Mouse (Mus musculus): ENCODE results near the gene Stxbp6. TPM values are rescaled to one million over a fixed set of nuclear protein-coding genes. Genes with fewer than 3 reads are reported as not detected.

The Stxbp6 gene
- polyA plus RNA-seq, 1 experiment from 2014 or later: 29.1 TPM

- Histone ChIP-seq H3K36me3 (ENCODE audit: insufficient read depth, low read length) (no peaks in the 10 kb centered on the region), H3K27me3 (ENCODE audit: insufficient read depth, low read length) (no peaks in the 10 kb centered on the region), H3K4me3 (ENCODE audit: low read length) (no peak overlapping the region), H3K4me1 (ENCODE audit: insufficient read depth, low read length) (peaks cover 16% of the 10 kb centered on the region), H3K27ac (ENCODE audit: low read length) (no peak overlapping the region), H3K9me3 (ENCODE audit: low read length) (no peaks in the 10 kb centered on the region), H3K4me2 (replicated peaks; ENCODE audit: low read depth, low read length) (no peak overlapping the region), H3K9ac (replicated peaks; ENCODE audit: low read length) (no peak overlapping the region)
- ATAC-seq (ENCODE audit: low FRiP score, low TSS enrichment): no peak
These were observed 63.5 kb downstream of the Stxbp6 start for GRCm38 (mm10) chr12:45011006-45011405.

- no peak overlapping the region for H3K4me2 ChIP-seq (replicated peaks; ENCODE audit: low read depth, low read length)
- H3K4me1 ChIP-seq (ENCODE audit: insufficient read depth, low read length): peaks cover 16% of the 10 kb centered on the region
- H3K4me3 ChIP-seq (ENCODE audit: low read length): no peak overlapping the region
- H3K27ac ChIP-seq (ENCODE audit: low read length): no peak overlapping the region
- ATAC-seq (ENCODE audit: low FRiP score, low TSS enrichment): no peak
- no peaks in the 10 kb centered on the region for H3K9me3 ChIP-seq (ENCODE audit: low read length)
- 93% methylated on average over 2 of the region's 2 CpGs for WGBS
- H3K36me3 ChIP-seq (ENCODE audit: insufficient read depth, low read length): no peaks in the 10 kb centered on the region
- no peak overlapping the region for H3K9ac ChIP-seq (replicated peaks; ENCODE audit: low read length)
- no peaks in the 10 kb centered on the region for H3K27me3 ChIP-seq (ENCODE audit: insufficient read depth, low read length)
These were observed 64.4 kb downstream of the Stxbp6 start for GRCm38 (mm10) chr12:45009984-45010611.

GRCm38 (mm10) chr12:45006569-45006968 lies 67.9 kb downstream of the Stxbp6 start:
- Histone ChIP-seq H3K4me1 (ENCODE audit: insufficient read depth, low read length) (peaks cover 4% of the 10 kb centered on the region; the same call in 1 of the 2 replicates), H3K9ac (replicated peaks; ENCODE audit: low read length) (no peak overlapping the region), H3K27ac (ENCODE audit: low read length) (no peak overlapping the region), H3K4me3 (ENCODE audit: low read length) (no peak overlapping the region), H3K27me3 (ENCODE audit: insufficient read depth, low read length) (no peaks in the 10 kb centered on the region), H3K4me2 (replicated peaks; ENCODE audit: low read depth, low read length) (no peak overlapping the region), H3K9me3 (ENCODE audit: low read length) (no peaks in the 10 kb centered on the region), H3K36me3 (ENCODE audit: insufficient read depth, low read length) (no peaks in the 10 kb centered on the region)
- 46% methylated on average over 2 of the region's 2 CpGs for WGBS
- ATAC-seq (ENCODE audit: low FRiP score, low TSS enrichment): peak; percentile 42; the same call in 1 of the 2 replicates

- peaks cover 4% of the 10 kb centered on the region; the same call in 1 of the 2 replicates for H3K4me1 ChIP-seq (ENCODE audit: insufficient read depth, low read length)
- H3K27me3 ChIP-seq (ENCODE audit: insufficient read depth, low read length): no peaks in the 10 kb centered on the region
- no peak for ATAC-seq (ENCODE audit: low FRiP score, low TSS enrichment)
- 71% methylated on average over 4 of the region's 4 CpGs for WGBS
- no peak overlapping the region for H3K27ac ChIP-seq (ENCODE audit: low read length)
- no peaks in the 10 kb centered on the region for H3K9me3 ChIP-seq (ENCODE audit: low read length)
- no peak overlapping the region for H3K4me2 ChIP-seq (replicated peaks; ENCODE audit: low read depth, low read length)
- no peaks in the 10 kb centered on the region for H3K36me3 ChIP-seq (ENCODE audit: insufficient read depth, low read length)
- no peak overlapping the region for H3K9ac ChIP-seq (replicated peaks; ENCODE audit: low read length)
- H3K4me3 ChIP-seq (ENCODE audit: low read length): no peak overlapping the region
These were observed 68.5 kb downstream of the Stxbp6 start for GRCm38 (mm10) chr12:45006049-45006448.

GRCm38 (mm10) chr12:45001996-45002395 lies 72.5 kb downstream of the Stxbp6 start:
- Histone ChIP-seq H3K9me3 (ENCODE audit: low read length) (no peaks in the 10 kb centered on the region), H3K27me3 (ENCODE audit: insufficient read depth, low read length) (no peaks in the 10 kb centered on the region), H3K27ac (ENCODE audit: low read length) (no peak overlapping the region), H3K36me3 (ENCODE audit: insufficient read depth, low read length) (no peaks in the 10 kb centered on the region), H3K4me3 (ENCODE audit: low read length) (no peak overlapping the region), H3K9ac (replicated peaks; ENCODE audit: low read length) (no peak overlapping the region), H3K4me1 (ENCODE audit: insufficient read depth, low read length) (peaks cover 4% of the 10 kb centered on the region; the same call in 1 of the 2 replicates), H3K4me2 (replicated peaks; ENCODE audit: low read depth, low read length) (no peak overlapping the region)
- WGBS: 73% methylated on average over 1 of the region's 1 CpGs
- ATAC-seq (ENCODE audit: low FRiP score, low TSS enrichment): no peak

GRCm38 (mm10) chr12:44997422-44997821 lies 77.1 kb downstream of the Stxbp6 start:
- no peaks in the 10 kb centered on the region for H3K27me3 ChIP-seq (ENCODE audit: insufficient read depth, low read length)
- no peak overlapping the region for H3K9ac ChIP-seq (replicated peaks; ENCODE audit: low read length)
- no peaks in the 10 kb centered on the region for H3K36me3 ChIP-seq (ENCODE audit: insufficient read depth, low read length)
- H3K4me1 ChIP-seq (ENCODE audit: insufficient read depth, low read length): no peaks in the 10 kb centered on the region
- no peak for ATAC-seq (ENCODE audit: low FRiP score, low TSS enrichment)
- H3K4me3 ChIP-seq (ENCODE audit: low read length): no peak overlapping the region
- no peaks in the 10 kb centered on the region for H3K9me3 ChIP-seq (ENCODE audit: low read length)
- H3K4me2 ChIP-seq (replicated peaks; ENCODE audit: low read depth, low read length): no peak overlapping the region
- H3K27ac ChIP-seq (ENCODE audit: low read length): no peak overlapping the region
- 81% methylated on average over 4 of the region's 4 CpGs for WGBS

- Histone ChIP-seq H3K4me1 (ENCODE audit: insufficient read depth, low read length) (no peaks in the 10 kb centered on the region), H3K36me3 (ENCODE audit: insufficient read depth, low read length) (no peaks in the 10 kb centered on the region), H3K9ac (replicated peaks; ENCODE audit: low read length) (no peak overlapping the region), H3K9me3 (ENCODE audit: low read length) (no peaks in the 10 kb centered on the region), H3K27ac (ENCODE audit: low read length) (no peak overlapping the region), H3K4me3 (ENCODE audit: low read length) (no peak overlapping the region), H3K4me2 (replicated peaks; ENCODE audit: low read depth, low read length) (no peak overlapping the region), H3K27me3 (ENCODE audit: insufficient read depth, low read length) (no peaks in the 10 kb centered on the region)
- ATAC-seq (ENCODE audit: low FRiP score, low TSS enrichment): no peak
- WGBS: 66% methylated on average over 3 of the region's 3 CpGs
These were observed 77.6 kb downstream of the Stxbp6 start for GRCm38 (mm10) chr12:44996897-44997296.

- Histone ChIP-seq H3K27ac (ENCODE audit: low read length) (no peak overlapping the region), H3K9ac (replicated peaks; ENCODE audit: low read length) (no peak overlapping the region), H3K4me2 (replicated peaks; ENCODE audit: low read depth, low read length) (no peak overlapping the region), H3K36me3 (ENCODE audit: insufficient read depth, low read length) (no peaks in the 10 kb centered on the region), H3K4me1 (ENCODE audit: insufficient read depth, low read length) (no peaks in the 10 kb centered on the region), H3K27me3 (ENCODE audit: insufficient read depth, low read length) (no peaks in the 10 kb centered on the region), H3K4me3 (ENCODE audit: low read length) (no peak overlapping the region), H3K9me3 (ENCODE audit: low read length) (no peaks in the 10 kb centered on the region)
- ATAC-seq (ENCODE audit: low FRiP score, low TSS enrichment): no peak
- WGBS: 71% methylated on average over 2 of the region's 2 CpGs
These were observed 78.2 kb downstream of the Stxbp6 start for GRCm38 (mm10) chr12:44996274-44996673.

GRCm38 (mm10) chr12:44993391-44993790 lies 81.1 kb downstream of the Stxbp6 start:
- 82% methylated on average over 3 of the region's 3 CpGs for WGBS
- ATAC-seq (ENCODE audit: low FRiP score, low TSS enrichment): no peak
- Histone ChIP-seq H3K4me2 (replicated peaks; ENCODE audit: low read depth, low read length) (no peak overlapping the region), H3K9me3 (ENCODE audit: low read length) (no peaks in the 10 kb centered on the region), H3K4me1 (ENCODE audit: insufficient read depth, low read length) (peaks cover 12% of the 10 kb centered on the region; the same call in 1 of the 2 replicates), H3K4me3 (ENCODE audit: low read length) (no peak overlapping the region), H3K36me3 (ENCODE audit: insufficient read depth, low read length) (no peaks in the 10 kb centered on the region), H3K27ac (ENCODE audit: low read length) (no peak overlapping the region), H3K27me3 (ENCODE audit: insufficient read depth, low read length) (no peaks in the 10 kb centered on the region), H3K9ac (replicated peaks; ENCODE audit: low read length) (no peak overlapping the region)

GRCm38 (mm10) chr12:44992847-44993246 lies 81.7 kb downstream of the Stxbp6 start:
- no peak overlapping the region for H3K4me3 ChIP-seq (ENCODE audit: low read length)
- 42% methylated on average over 4 of the region's 4 CpGs for WGBS

More at GRCm38 (mm10) chr12:44992847-44993246, 81.7 kb downstream of the Stxbp6 start:
- Histone ChIP-seq H3K27me3 (ENCODE audit: insufficient read depth, low read length) (no peaks in the 10 kb centered on the region), H3K9me3 (ENCODE audit: low read length) (no peaks in the 10 kb centered on the region), H3K4me1 (ENCODE audit: insufficient read depth, low read length) (peaks cover 12% of the 10 kb centered on the region; the same call in 1 of the 2 replicates), H3K36me3 (ENCODE audit: insufficient read depth, low read length) (no peaks in the 10 kb centered on the region), H3K9ac (replicated peaks; ENCODE audit: low read length) (no peak overlapping the region), H3K27ac (ENCODE audit: low read length) (no peak overlapping the region), H3K4me2 (replicated peaks; ENCODE audit: low read depth, low read length) (no peak overlapping the region)
- ATAC-seq (ENCODE audit: low FRiP score, low TSS enrichment): peak; percentile 69; the same call in 1 of the 2 replicates
